Mouse (Mus musculus) CD8-positive naive resting alpha-beta T cell, adult 2 months (primary cell): Measurements from ENCODE around the gene Rassf5.
"Not testable (repeated sequence)": the region's sequence is repeated elsewhere in the genome, so short reads cannot be mapped to it uniquely, and the experiment has no call there.

Experiments used
- DNase-seq, 2 experiments: peaks; one replicate each; pipeline ENCODE4 v3.0.0; 2022; ENCODE audit warnings: low read depth in 2 of 2, low spot score in 2 of 2

The Rassf5 gene

DNA sequence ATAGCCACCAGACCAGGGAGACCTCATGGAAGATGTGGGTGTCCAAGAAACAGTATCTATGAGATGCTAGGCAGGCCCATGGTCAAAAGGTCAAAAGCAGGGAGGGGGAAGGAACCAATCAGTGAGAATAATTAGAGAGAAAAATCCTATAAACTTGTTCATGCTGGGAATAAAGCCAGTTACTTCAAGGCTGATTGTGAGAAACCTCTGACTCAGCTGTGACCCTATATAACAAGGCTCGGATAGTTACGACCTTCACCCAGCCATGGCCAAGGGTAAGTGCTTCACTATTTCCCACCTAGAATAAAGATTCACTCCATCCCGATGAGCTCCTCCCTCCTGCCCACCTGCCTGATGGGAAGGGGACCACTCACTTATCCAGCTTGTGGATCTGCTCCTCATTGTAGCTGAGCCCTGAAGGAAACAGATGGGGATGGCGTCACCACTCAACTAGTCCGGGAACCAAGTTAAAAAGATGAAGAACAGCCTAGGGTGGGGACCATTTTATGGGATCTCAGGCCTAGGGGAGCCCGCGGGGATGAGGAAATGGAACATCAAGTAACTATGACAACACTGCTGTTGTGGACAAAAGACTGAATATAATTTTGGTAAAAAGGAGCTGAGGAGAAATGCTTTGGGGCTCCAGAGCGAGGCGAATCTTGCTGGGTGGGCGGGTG, 14.7 kb upstream of the Rassf5 start:
- no peak for DNase-seq

DNA sequence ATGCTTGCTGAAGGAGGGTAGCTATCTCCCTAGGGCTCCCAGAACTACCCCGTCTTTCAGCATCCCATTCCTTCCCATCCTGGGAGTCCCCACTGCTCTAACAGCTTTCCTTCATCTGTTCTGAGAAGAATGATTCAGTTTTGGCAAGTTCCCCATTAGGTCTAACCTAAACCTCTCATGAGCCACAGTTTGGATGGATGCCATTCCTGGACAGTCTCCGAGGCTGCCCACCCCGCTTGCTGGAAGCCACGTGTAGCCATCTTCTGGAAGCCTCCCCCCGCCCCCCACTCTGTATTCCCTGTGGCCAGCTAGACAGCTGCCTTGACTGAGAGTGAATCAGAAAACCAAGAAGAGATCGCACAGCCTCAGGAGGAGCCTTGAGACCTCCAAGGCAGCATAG, 12.2 kb upstream of the Rassf5 start:
- DNase-seq, result no peak

DNA sequence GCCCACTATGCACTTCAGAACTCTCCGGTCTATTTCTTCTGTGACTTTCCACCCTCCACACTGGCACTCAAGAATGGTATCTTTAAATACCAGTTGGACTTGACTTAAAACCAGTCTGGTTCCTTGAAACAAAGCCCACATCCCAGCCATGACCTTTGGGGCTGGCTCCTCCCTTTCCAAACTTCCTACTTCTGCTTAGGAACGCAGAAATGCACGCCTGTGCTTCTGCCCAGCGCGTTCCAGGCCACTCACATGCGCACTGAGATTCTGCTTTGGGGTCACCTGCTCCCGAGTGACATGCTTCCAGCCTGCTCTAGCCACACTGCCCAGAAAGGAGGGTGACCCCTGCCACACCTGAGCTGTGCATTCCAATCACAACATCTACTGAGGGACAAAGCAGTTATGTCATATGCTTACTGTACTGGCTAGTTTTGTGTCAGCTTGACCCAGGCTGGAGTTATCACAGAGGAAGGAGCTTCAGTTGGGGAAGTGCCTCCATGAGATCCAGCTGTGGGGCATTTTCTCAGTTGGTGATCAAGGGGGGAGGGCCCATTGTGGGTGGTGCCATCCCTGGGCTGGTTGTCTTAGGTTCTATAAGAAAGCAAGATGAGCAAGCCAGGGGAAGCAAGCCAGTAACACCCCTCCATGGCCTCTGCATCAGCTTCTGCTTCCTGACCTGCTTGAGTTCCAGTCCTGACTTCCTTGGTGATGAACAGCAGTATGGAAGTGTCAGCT, 7.6 kb upstream of the Rassf5 start:
- DNase-seq, result not testable (repeated sequence)

DNA sequence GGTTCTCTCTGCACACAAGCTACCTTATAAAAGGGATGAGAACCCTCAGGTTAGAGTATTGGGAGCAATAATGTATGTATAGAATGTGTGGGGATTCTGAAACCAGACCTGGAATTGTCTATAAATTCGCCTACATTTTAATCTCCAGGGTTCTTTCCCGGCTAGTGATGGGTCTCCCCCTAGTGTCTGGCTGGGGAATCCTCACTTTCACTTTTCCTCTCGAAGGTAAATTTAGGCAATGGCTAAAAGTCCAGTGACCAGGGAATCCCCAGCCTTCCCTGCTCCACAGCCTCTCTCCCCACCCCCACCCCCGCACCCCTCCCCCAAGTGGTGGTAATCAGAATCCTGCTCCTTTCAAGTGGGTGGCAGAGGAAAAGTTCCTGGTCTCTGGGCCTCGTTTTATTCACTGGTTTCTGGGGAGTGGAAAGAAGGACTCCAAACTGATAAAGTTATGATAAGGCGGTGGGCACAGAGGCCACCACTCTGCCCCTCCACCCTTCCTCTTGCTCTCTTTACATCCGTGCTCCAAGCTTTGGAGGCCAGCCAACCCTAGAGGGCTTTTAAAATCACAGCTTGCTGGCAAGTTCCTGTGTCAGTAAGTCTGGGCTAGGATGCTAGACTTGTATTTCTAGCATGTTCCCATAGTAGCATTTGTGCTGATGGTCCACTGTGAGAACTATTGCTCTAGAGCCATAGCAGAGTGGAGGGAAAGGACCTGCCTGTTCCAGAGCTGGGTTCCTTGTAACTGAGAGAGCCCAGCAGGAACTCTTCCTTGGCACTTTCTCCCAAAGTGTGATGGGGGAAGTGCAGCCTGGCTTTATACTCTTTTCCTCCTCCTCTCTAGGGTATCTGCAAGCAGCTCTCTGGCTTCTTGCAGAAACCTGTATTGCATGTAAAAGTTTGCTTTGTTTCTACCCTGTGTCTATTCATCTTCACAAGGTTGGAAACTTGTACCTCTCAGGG, 1.7 kb upstream of the Rassf5 start:
- peak in 1 of 2 experiments; percentile 25 for DNase-seq

DNA sequence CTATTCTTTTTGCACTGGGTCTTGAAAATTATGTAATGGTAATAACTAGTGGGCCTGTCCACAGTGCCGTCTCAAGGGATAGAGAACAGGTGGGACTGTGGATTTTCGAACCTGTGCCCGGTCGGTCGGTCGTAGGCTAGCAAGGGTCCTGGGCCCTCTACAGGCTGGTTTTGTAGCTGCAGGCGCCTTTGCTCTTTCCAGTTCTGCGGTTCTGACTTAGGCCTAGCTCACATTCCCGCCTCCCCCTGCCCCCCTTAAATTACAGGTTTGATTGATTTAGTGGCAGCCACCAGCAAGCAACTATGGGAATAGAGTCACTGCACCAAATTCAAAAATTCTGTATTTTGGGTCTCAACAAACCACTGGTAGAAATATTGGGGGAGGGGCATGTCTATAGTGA, 868 bp upstream of the Rassf5 start:
- DNase-seq, result peak in 1 of 2 experiments; percentile 37

DNA sequence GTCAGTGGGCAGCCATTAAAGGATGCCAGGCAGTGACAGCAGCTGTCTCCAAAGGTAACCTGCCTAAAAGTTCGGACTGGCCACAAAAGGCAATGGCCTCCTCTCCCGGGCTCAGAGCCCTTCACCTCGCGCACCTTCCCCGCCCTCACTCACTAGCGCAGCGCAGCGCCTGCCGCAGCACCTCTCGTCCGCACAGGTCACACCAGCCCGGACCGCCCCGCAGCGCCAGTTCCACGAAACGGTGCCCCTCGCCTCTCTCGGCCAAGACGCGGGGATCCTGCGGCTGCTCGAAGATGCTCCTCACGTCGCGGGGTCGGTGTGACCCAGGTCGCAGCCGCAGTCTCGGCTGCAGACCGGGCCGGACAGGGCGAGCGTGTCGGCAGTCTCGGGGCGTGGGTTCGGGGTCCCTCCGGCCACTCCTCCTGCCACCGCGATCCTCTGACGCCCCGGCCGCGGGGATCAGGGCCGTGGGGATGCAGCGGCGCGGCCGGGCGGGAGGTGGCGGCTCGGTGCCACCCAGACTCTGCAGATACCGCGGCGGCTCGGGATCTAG, 446 bp downstream of the Rassf5 start:
- DNase-seq, result no peak

DNA sequence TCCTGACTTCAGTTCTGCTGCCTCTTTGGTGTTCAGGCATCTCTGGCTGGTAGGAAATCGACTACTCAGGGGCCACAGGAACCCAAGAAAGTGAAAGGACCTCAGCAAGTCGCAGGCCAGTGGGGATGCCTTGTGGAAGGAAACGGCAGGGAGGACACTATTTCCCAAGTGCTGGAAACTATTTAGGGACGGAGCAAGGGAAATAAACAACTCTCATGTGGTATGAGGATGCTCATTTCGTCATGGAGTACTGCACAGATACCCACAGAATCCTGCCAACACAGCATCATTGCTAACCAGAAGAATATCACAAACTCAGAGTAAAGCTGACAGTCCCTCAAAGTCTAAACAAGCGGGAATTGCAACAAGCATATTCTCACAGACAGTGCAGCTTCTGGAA, 2.1 kb downstream of the Rassf5 start:
- DNase-seq, result no peak

DNA sequence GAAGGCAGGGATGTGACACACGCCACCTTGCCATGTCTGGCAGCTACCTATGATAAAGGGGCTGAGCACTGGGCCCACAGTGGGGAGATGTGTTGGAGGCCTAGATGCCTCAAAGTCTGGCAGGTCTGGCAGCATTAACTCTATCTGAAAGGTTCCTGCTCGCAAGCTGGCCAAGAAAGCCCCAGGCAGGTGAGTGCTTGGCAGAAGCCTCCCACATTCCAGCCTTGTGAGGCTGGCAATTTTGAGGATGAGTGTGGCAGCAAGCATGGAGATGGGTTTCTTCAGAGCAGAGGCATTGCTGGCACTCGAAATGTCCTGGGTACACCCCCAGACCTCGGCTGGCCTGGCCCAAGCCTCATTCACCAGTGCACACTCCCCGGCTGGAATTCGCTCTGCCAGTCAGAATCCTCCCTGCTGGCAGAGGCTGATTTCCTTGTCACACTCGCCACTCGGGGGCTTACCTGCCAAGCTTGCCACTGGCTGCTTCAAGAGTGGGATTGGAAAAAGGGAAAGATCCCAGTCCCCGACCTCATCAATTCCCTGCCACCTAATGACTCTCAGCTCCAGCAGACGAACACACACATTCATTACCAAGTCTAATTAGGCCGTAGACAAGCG, 5.4 kb downstream of the Rassf5 start:
- DNase-seq, result no peak

DNA sequence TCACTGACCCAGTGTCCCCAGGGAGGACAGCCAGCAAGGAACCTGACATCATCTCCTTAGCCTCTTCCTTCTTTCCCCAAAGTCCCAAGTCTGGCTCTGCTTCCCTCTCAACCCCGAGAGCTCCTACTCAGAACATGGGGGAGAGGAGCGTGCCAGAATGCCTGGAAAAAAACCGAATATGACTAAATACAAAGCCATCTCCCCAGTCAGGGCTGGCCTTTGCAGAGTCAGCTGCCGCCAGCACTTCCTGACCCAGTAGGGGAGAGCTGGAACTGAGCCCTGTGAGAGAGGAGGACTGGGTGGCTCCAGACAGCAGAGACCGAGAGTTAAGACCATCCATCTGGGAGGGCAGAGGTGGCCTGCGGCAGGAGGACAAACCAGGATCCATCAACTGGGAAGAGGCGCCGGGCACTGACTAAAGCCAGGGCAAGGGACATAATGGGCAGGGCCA, 6.1 kb downstream of the Rassf5 start:
- no peak for DNase-seq

DNA sequence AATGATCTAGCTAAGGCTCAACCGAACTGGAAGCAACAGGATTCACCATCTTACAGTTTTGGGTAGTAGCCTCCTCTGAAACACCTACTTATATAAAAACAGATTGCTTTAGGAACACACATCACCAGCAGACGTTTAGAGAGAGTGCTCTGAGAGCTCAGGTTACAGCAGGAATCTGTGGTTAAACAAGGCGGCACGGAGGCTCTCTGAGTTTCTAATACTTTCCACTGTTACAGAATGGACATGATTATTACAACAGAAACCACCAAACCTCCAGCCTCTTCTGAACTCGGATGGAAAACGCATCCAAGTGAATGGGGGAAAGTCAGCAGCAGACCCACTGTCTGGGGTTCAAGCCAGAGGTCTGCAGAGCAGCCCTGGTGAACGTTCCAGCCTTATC, 9.0 kb downstream of the Rassf5 start:
- no peak for DNase-seq

DNA sequence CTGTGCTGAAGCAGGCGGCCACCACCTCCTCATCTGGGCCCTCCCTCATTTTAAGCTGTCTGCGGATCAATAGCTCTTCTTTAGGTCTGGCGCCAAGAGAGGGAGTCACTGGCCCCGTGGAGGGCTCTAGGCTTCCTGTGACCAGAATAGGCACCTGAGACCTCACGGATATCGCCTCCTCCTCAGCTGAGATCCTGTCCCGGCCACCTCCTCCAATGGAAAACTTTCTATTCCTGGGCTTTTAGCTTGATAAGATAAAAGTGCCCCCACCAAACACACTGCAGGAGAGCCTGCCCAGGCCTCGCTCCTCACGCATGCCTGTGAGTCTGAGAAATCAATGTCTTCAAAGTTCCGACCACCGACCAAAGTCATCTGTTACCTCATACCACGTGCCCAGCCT, 11.5 kb downstream of the Rassf5 start:
- no peak for DNase-seq

DNA sequence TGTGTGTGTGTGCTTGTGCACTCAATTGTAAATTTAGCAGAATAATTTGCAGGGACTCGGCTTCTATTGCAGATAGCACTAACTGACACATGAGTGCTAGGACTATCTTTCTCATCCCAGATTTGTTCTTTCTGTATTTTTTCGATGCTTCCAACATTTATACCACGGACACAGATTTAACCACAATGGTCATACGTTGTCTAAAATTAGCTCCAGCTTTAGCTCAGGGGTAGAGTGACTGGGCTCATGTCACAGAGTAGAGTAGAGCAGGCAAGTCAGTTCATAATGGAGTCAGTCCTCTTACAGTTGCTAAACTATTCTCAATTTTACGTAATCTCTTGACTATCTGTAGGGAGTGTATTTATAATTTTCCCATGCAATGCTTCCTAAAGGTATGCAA, 16.4 kb downstream of the Rassf5 start:
- no peak for DNase-seq

DNA sequence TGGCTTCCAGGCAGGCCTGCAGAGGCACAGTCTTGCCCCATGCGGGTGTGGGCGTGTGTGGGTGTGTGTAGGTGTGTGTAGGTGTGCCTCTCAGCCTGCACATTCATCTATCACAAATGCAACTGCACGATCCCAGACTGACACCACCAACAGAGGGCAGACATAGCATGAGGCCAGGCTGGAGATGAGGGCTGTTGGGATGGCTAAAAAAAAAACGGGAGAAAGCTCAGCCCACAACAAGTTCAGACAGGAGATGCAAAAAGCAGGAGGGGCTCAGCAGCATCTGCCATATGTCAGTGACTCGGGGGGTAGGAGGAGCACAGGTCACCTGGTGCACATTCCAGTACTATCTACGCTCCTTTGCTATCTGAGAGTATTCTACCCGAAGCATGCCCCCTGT, 16.8 kb downstream of the Rassf5 start:
- DNase-seq, result no peak

DNA sequence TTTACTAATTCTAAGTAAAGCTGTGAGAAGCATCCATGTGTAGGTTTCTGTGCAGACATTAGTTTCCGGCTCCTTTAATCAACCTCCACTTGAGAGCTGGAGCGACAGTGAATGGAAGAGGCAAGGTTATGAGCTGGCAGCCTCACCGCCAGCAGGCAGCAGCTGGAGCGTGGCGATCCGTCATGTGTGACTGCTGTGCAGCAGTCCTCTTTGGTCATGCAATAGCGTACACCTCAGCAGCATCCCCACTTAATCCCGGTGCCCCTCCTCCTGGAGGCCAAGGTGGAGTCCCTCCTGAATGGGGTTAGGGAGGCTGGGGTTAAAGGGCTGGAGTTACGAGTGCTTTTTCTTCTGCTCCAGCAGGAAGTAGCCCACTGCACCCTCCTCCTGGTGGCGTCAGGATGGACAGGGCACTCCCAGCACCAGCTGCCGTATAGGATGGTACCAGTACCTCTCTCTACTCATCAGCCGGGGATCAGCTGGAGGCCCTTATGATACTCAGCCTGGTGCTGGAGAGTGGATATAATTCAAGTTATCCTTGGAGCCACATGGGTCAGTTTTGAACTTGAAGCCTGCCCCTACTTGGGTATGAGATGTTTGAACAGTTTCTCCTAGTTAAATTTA, 20.1 kb downstream of the Rassf5 start:
- DNase-seq, result no peak

DNA sequence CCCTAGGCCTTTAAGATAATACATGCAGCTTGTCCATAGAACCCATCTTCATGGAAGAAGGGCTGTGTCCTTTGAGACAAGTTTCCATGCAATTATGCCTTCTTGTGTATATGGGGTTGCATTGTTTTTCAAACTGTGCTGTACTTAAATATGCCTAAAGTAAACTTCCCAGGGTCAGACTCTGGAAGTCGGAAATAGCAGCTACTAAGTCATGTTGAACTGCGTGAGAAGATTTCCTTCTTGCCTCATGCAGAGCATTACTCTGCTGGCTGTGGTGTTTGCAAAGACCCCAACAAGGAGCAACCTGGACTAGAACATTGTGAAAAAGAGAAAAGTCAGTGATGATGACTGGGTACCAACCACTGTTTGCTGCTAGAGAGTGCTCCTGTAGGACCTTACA, 21.7 kb downstream of the Rassf5 start:
- no peak for DNase-seq

DNA sequence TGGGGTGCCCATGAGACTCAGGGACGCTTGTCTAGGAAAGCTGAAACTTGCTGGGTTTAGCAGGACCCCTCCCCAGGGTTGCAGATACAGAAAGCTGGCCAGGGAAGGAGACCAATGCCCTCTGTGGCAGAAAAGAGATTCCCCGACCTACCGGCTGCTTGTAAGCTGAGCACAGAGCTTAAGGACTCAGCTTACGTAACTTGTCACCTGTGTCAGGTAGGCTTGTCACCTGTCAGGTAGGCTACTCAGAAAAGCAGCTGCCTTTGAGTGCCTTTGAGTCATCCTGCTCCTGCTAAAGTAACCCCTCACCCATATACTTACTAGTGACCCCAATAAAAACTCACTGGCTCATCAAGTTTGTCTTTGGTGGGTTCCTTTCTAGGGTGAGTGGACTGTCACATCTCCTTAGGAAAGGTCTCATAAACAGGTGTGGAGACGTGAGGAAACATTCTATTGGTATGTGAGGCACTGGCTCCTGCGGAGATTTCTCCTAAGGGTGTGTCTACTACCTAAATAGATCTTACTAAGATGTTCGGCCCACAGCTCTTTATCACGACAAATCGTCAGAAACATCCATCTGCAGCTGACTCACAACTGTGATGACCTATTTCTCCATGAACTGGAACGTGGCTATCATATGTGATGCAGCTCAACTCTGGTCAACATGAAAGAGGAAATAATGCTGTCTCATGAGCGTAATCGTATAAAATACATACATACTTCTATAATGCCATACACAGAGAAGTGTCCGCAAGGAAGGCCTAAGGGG, 23.1 kb downstream of the Rassf5 start:
- no peak for DNase-seq

DNA sequence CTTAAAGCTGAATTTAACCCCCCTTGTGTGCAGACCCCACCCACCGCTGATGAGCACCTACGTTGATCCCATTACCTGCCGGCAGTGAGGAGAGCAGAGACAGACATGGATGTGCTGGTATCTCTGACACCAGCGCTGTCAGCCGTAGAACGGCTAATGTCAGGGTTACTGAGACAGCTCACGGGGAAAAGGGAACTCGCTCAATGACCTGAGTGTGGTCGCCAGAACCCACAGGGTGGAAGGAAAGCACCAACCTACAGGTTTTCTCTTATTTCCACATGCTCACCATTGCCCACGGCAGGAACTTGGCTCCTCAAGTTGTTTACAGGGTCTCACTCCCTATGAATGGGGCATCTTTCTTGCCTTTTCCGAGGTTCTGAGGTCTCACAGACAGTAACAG, 26.1 kb downstream of the Rassf5 start:
- DNase-seq, result no peak

DNA sequence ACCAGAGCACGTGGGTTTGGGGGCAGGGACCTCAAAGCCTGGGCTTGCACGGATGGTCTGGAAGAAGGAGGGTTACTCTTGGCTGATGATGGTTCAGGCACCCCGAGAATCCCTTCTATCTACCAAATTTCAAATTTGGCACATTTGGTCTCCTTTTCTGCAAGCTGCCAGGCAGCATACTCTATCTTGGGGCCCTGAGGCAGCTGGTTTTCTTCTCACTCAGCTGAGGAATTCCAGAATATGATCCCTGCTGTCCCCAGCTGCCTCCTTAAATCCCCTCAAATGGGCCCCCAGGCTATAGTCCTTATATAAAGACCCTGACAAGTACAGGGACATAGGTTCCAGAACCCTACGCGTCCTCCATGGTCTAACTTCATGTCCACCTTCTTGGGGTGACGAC, 31.7 kb downstream of the Rassf5 start:
- no peak for DNase-seq

DNA sequence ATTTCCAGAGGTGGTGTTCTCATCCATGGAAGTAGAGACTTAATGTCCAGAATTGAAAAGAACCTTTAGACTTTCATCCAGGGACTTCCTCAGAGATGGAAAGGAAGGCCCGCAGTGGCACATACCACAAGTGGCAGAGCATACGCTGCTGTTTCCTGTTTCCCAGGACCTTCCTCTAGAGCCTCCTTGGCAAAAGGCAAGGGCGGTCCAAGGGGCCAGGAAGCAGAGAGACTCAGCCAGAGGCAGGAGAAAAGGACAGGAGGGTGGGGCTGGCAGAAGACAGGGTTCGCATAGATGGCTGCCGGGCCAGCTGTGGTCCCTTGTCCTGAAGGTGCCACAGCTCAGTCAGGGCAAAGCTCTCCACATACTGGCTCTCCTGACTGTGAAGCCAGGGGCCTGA, 32.1 kb downstream of the Rassf5 start:
- no peak for DNase-seq

DNA sequence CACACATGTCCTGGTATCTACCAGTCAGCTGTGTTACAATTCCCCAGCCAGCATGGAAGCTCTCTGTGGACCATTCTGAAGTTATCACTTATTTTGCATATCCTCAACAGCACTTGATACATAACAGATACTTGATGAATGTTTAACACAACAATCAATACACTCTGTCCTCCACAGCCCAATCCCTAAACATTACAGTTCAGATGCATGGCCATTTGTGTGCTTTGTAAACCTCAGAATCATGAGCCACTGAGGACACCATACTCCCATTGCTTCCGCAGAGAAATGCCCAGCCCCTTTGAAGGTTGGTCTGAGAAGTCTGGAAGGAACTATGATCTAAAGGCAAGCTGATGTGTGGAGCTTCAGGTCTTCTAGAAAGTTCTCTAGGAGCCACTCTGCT, 33.4 kb downstream of the Rassf5 start:
- DNase-seq, result no peak
